In the genomic region with DNA sequence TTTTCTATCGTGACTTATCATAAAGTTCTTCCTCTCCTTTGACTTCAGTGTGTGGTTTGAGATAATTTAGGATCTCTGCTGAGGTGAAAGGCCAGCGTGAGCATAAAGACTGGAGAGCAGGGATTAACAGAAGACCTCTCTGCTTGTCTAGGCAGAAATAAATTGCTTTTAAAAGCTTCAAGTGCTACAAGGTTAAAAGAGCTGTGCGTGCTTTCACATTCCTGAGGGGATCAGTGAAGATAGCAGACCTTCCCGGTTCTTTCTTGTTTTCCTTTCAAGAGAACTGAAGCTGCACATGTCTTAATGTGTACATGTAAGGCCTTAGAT, we compare ENCODE assay signal across 8 mouse cellular contexts. TPM values are rescaled to one million over a fixed set of nuclear protein-coding genes. Genes with fewer than 3 reads are reported as not detected.
DNase-seq lines count a peak whose midpoint lies in the region; ATAC-seq and TF ChIP-seq lines count a peak whose summit lies in the region.

No protein-coding gene starts in this region.

- peak overlapping the region; percentile 67 for H3K4me2 ChIP-seq in CH12.LX (ENCODE audit: insufficient read depth, low read depth, poor library complexity, severe bottlenecking)
- H3K4me2 ChIP-seq in forebrain, embryonic 14.5 days (ENCODE audit: low read length): peak overlapping the region; percentile 68
- H3K4me2 ChIP-seq in liver, embryonic 14.5 days (ENCODE audit: low read depth): peak overlapping the region; percentile 95

- dilution Hi-C loops in CH12.LX (cut with MboI; ENCODE audit: extremely low pct_ligation_motif_present, extremely low pct_unique_long_range_greater_than_20kb, low sequenced_read_pairs): no loop called here

- no peaks in the 10 kb centered on the region for H3K9me3 ChIP-seq in CH12.LX (replicated peaks; ENCODE audit: low read length)
- no peaks in the 10 kb centered on the region for H3K9me3 ChIP-seq in forebrain, embryonic 14.5 days (replicated peaks; ENCODE audit: control insufficient read depth, low read length)
- no peaks in the 10 kb centered on the region for H3K9me3 ChIP-seq in liver, embryonic 14.5 days (ENCODE audit: control insufficient read depth, low read length)

- peaks cover 4% of the 10 kb centered on the region for H3K4me1 ChIP-seq in heart, adult 2 months (ENCODE audit: control insufficient read depth, insufficient read depth, low read length)
- peaks cover 23 to 63% of the 10 kb centered on the region in 2 experiments for H3K4me1 ChIP-seq in CH12.LX (ENCODE audit: control insufficient read depth in 1 of 2, insufficient read depth in 2 of 2)
- peaks cover 11% of the 10 kb centered on the region for H3K4me1 ChIP-seq in forebrain, embryonic 14.5 days (ENCODE audit: control insufficient read depth, insufficient read depth, low read length)
- H3K4me1 ChIP-seq in liver, embryonic 14.5 days (replicated peaks; ENCODE audit: control insufficient read depth in 2 of 2, insufficient read depth in 2 of 2, low read length in 1 of 2): peaks cover 6 to 23% of the 10 kb centered on the region in 2 experiments

- peak overlapping the region; percentile 89; the same call in 1 of the 2 replicates for H3K9ac ChIP-seq in heart, adult 2 months (ENCODE audit: low read depth, low read length)
- H3K9ac ChIP-seq in CH12.LX (ENCODE audit: insufficient read depth, low read depth): peak overlapping the region; percentile 44
- peak overlapping the region; percentile 80 for H3K9ac ChIP-seq in forebrain, embryonic 14.5 days (ENCODE audit: low read length)
- H3K9ac ChIP-seq in liver, embryonic 14.5 days (replicated peaks): no peak overlapping the region; the same call in 1 of the 2 replicates

- peak overlapping the region; percentile 98; the same call in 1 of the 2 replicates for H3K27ac ChIP-seq in heart, adult 2 months
- no peak overlapping the region for H3K27ac ChIP-seq in CH12.LX (ENCODE audit: insufficient read depth, low read depth)
- H3K27ac ChIP-seq in forebrain, embryonic 14.5 days (ENCODE audit: low read depth, low read length): no peak overlapping the region
- no peak overlapping the region for H3K27ac ChIP-seq in liver, embryonic 14.5 days

- TF ChIP-seq POLR2A in heart, adult 2 months (IDR thresholded peaks at IDR 0.05; ENCODE audit: insufficient read depth, low read depth, low read length): no peak
- no peak for TF ChIP-seq POLR2A in CH12.LX (IDR thresholded peaks at IDR 0.05; ENCODE audit: low read depth, low read length)

- peaks cover 2% of the 10 kb centered on the region; the same call in 1 of the 2 replicates for H3K79me2 ChIP-seq in heart, adult 2 months (replicated peaks; ENCODE audit: control insufficient read depth, insufficient read depth, low read length)
- H3K79me2 ChIP-seq in CH12.LX (replicated peaks; ENCODE audit: control insufficient read depth, extremely low read depth, insufficient read depth, poor library complexity, severe bottlenecking): peaks cover 26% of the 10 kb centered on the region

- no peak for DNase-seq in heart, adult 2 months
- DNase-seq in heart, adult 9 months (ENCODE audit: low spot score in 2 of 2): no peak
- DNase-seq in CH12.LX (ENCODE audit: extremely low read depth): no peak
- no peak for DNase-seq in forebrain, embryonic 14.5 days (ENCODE audit: low spot score)
- no peak for DNase-seq in liver, embryonic 14.5 days (ENCODE audit: low read depth in 3 of 3, low spot score in 3 of 3)
- DNase-seq in adrenal gland, postnatal 4 days (ENCODE audit: low spot score in 2 of 2): no peak
- DNase-seq in thymus, postnatal 10 days (ENCODE audit: low spot score in 2 of 2): no peak
- no peak for DNase-seq in adrenal gland, adult 18-20 months (ENCODE audit: low spot score in 2 of 2)

- H3K27me3 ChIP-seq in heart, adult 2 months (ENCODE audit: control insufficient read depth, insufficient read depth, low read length): no peaks in the 10 kb centered on the region
- no peaks in the 10 kb centered on the region for H3K27me3 ChIP-seq in CH12.LX (replicated peaks)
- no peaks in the 10 kb centered on the region for H3K27me3 ChIP-seq in forebrain, embryonic 14.5 days (replicated peaks; ENCODE audit: control insufficient read depth, insufficient read depth, low read length)
- no peaks in the 10 kb centered on the region for H3K27me3 ChIP-seq in liver, embryonic 14.5 days (ENCODE audit: control insufficient read depth, insufficient read depth, low read length)

- TF ChIP-seq RAD21 in CH12.LX (IDR thresholded peaks at IDR 0.05; ENCODE audit: low read depth, low read length): no peak

- peaks cover 2% of the 10 kb centered on the region; the same call in 1 of the 2 replicates for H3K36me3 ChIP-seq in heart, adult 2 months (ENCODE audit: control insufficient read depth, insufficient read depth, low read length)
- no peaks in the 10 kb centered on the region for H3K36me3 ChIP-seq in CH12.LX (replicated peaks in 1 of 2; ENCODE audit: control insufficient read depth in 1 of 2, insufficient read depth in 1 of 2, low read length in 1 of 2)
- no peaks in the 10 kb centered on the region for H3K36me3 ChIP-seq in forebrain, embryonic 14.5 days (ENCODE audit: control insufficient read depth, insufficient read depth, low read length)
- no peaks in the 10 kb centered on the region for H3K36me3 ChIP-seq in liver, embryonic 14.5 days (replicated peaks; ENCODE audit: control insufficient read depth, insufficient read depth, low read depth)

- no peak for TF ChIP-seq CTCF in heart, adult 2 months (IDR thresholded peaks at IDR 0.05)
- TF ChIP-seq CTCF in CH12.LX (conservative IDR thresholded peaks at IDR 0.05 in 1 of 2, IDR thresholded peaks at IDR 0.05 in 1 of 2; ENCODE audit: low read depth in 2 of 2, low read length in 2 of 2): no peak
- TF ChIP-seq CTCF in liver, embryonic 14.5 days (IDR thresholded peaks at IDR 0.05; ENCODE audit: low read depth): no peak

- no peak for TF ChIP-seq EP300 in heart, adult 2 months (IDR thresholded peaks at IDR 0.05; ENCODE audit: insufficient read depth, low read depth, low read length)
- TF ChIP-seq EP300 in CH12.LX (IDR thresholded peaks at IDR 0.05; ENCODE audit: low read length): no peak
- no peak for TF ChIP-seq EP300 in liver, embryonic 14.5 days (IDR thresholded peaks at IDR 0.05; ENCODE audit: low read depth)

- in situ Hi-C loops in CH12.LX (cut with MboI; ENCODE audit: low pct_ligation_motif_present, low pct_unique_long_range_greater_than_20kb, low sequenced_read_pairs): loop anchor here (25.0 kb wide), 1 partner anchor 409 kb away; a partner anchor contains a TSS

- peak overlapping the region; percentile 82 for H3K4me3 ChIP-seq in heart, adult 2 months
- peak overlapping the region; percentile 65 to 94 (median 82) for H3K4me3 ChIP-seq in CH12.LX (replicated peaks in 1 of 3; ENCODE audit: low read depth in 2 of 3, low read length in 2 of 3, poor library complexity in 1 of 3)
- peak overlapping the region; percentile 84 for H3K4me3 ChIP-seq in forebrain, embryonic 14.5 days (ENCODE audit: low read depth, low read length)
- H3K4me3 ChIP-seq in liver, embryonic 14.5 days (ENCODE audit: insufficient read depth in 1 of 2, low read depth in 2 of 2, low read length in 2 of 2): peak overlapping the region in 1 of 2 experiments; percentile 96; a peak in 3 of 4 replicates

- 17% methylated on average over 4 of the region's 4 CpGs for WGBS in heart, adult 2 months
- 2% methylated on average over 4 of the region's 4 CpGs for WGBS in forebrain, embryonic 14.5 days
- WGBS in liver, embryonic 14.5 days (ENCODE audit: insufficient replicate concordance): 13% methylated on average over 4 of the region's 4 CpGs

- intact Hi-C loops in heart, adult 2 months (cut with DNase I): loop anchor here (5.0 kb wide), 1 partner anchor 61 kb away; no protein-coding TSS in a partner anchor

- ATAC-seq in forebrain, embryonic 14.5 days: no peak
- ATAC-seq in liver, embryonic 14.5 days (ENCODE audit: insufficient read depth): no peak

TF ChIP-seq in CH12.LX, 34 proteins besides CTCF, POLR2A, EP300 and RAD21 (continues in another document):
- no peak for TF ChIP-seq BHLHE40 (IDR thresholded peaks at IDR 0.05; ENCODE audit: low read depth, low read length)
- no peak for TF ChIP-seq POLR2AphosphoS2 (IDR thresholded peaks at IDR 0.05; ENCODE audit: low read depth, low read length)
- no peak for TF ChIP-seq CHD2 (IDR thresholded peaks at IDR 0.05; ENCODE audit: low read length)
- TF ChIP-seq PAX5 (IDR thresholded peaks at IDR 0.05; ENCODE audit: low read length): no peak
- TF ChIP-seq NRF1 (IDR thresholded peaks at IDR 0.05; ENCODE audit: low read depth, low read length): no peak
- TF ChIP-seq HCFC1 (IDR thresholded peaks at IDR 0.05; ENCODE audit: low read depth, low read length): no peak
- TF ChIP-seq SMC3 (IDR thresholded peaks at IDR 0.05; ENCODE audit: low read depth, low read length): no peak
- no peak for TF ChIP-seq E2F4 (IDR thresholded peaks at IDR 0.05; ENCODE audit: insufficient replicate concordance, low read depth, low read length)
- no peak for TF ChIP-seq UBTF (IDR thresholded peaks at IDR 0.05; ENCODE audit: low read depth, low read length)
- TF ChIP-seq ELF1 (IDR thresholded peaks at IDR 0.05; ENCODE audit: low read depth, low read length): no peak
- no peak for TF ChIP-seq ETS1 (conservative IDR thresholded peaks at IDR 0.05; ENCODE audit: low read depth, low read length)
- no peak for TF ChIP-seq MYC (IDR thresholded peaks at IDR 0.05; ENCODE audit: low read depth, low read length)

RNA-seq across cellular contexts. Expression of a gene that starts 1.1 kb away (rescaled TPM):
- 10 to 100 TPM in 1 of 2 experiments, 1 to 10 TPM in 1; 7.9 to 13.7 TPM for total RNA-seq in heart, adult 2 months (2021)
- 6.4 and 13.1 TPM in 2 replicates for polyA plus RNA-seq in heart, adult 2 months (2012; rRNA removed)
- total RNA-seq in CH12.LX (2012; rRNA removed) (14.8 and 14.9 TPM in 2 replicates), CH12.LX (2014; rRNA removed) (16.7 and 17.2 TPM in 2 replicates)
- polyA plus RNA-seq in CH12.LX (2012; ENCODE audit: insufficient read length, low read depth): 17.1 and 18.3 TPM in 2 replicates
- 24.8 and 25.8 TPM in 2 replicates for polyA plus RNA-seq in forebrain, embryonic 14.5 days (2014; fragmentation: Nextera tagmentation; extraction: Ambion mirVana)
- 3.4 and 4.6 TPM in 2 replicates for polyA plus RNA-seq in liver, embryonic 14.5 days (2012; rRNA removed)
- polyA plus RNA-seq in liver, embryonic 14.5 days (2014; fragmentation: Nextera tagmentation; extraction: Ambion mirVana): 5.1 and 5.3 TPM in 2 replicates
- 10 to 100 TPM; 49.9 to 60.4 TPM for total RNA-seq in adrenal gland, postnatal 4 days (2021)
- total RNA-seq in adrenal gland, adult 18-20 months (2021): 10 to 100 TPM; 42.8 TPM

RNA-seq across cellular contexts. Expression of a gene that starts 27.4 kb away (rescaled TPM):
- 10 to 100 TPM; 14.8 to 17.0 TPM for total RNA-seq in heart, adult 2 months (2021)
- 13.4 and 20.6 TPM in 2 replicates for polyA plus RNA-seq in heart, adult 2 months (2012; rRNA removed)
- total RNA-seq in CH12.LX (2012; rRNA removed) (8.4 and 9.2 TPM in 2 replicates), CH12.LX (2014; rRNA removed) (8.8 and 10.3 TPM in 2 replicates)
- 10.9 and 13.5 TPM in 2 replicates for polyA plus RNA-seq in CH12.LX (2012; ENCODE audit: insufficient read length, low read depth)
- 4.8 and 5.7 TPM in 2 replicates for polyA plus RNA-seq in forebrain, embryonic 14.5 days (2014; fragmentation: Nextera tagmentation; extraction: Ambion mirVana)
- 2.6 and 2.9 TPM in 2 replicates for polyA plus RNA-seq in liver, embryonic 14.5 days (2012; rRNA removed)
- 1.5 and 1.9 TPM in 2 replicates for polyA plus RNA-seq in liver, embryonic 14.5 days (2014; fragmentation: Nextera tagmentation; extraction: Ambion mirVana)
- total RNA-seq in adrenal gland, postnatal 4 days (2021): 10 to 100 TPM; 32.8 to 35.0 TPM
- 10 to 100 TPM; 30.6 to 31.9 TPM for total RNA-seq in adrenal gland, adult 18-20 months (2021)
